Mouse (Mus musculus): Measurements from ENCODE around the gene Gga2.

Gene Gga2

GRCm38 (mm10) chr7:122020667-122021354 lies at the start of gene Gga2:
Gga2 (minus strand) TSS chr7:122021222.
- DNase-seq = peak; percentile 90

DNA sequence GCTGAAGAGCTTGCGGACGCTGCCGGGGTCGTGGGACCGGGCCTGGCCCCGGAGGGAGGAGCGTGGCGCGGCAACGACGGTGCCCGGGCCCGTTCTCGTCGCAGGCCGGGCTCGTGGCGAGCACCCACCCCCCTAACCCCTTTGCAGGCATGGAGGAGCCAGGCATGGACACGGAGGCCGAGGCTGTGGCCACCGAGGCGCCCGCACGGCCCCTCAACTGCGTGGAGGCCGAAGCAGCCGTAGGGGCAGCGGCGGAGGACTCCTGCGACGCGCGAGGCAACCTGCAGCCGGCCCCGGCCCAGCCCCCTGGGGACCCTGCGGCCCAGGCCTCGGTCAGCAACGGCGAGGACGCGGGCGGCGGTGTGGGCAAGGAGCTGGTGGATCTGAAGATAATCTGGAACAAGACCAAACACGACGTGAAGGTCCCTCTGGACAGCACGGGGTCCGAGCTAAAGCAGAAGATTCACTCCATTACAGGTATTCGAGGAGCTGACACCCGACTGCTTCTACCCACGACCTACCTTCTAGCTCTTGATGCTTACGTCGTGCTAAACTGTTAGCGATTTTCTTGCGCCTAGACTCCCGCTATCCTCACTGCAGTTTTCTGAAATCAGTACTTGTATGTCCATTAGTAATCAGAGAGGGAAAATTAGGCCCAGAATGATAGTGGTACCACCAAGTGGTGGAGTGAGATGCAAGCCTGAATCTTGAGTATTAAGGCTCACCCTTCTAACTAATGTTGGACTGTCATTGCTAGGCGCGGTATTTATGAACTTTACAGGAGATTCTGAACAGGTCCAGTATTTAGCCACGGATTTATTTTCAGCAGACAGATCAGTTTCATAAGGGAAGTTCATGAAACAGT lies 46.7 kb upstream of the Gga2 start:
- peak in 1 of 2 experiments; percentile 51 for DNase-seq

- DNase-seq = peak; percentile 99
Measured at GRCm38 (mm10) chr7:122066945-122067516, 46.0 kb upstream of the Gga2 start, which contains the start of the genes Ubfd1 and Ears2. Ubfd1 (plus strand) TSS chr7:122067175. Ears2 (minus strand) TSS chr7:122067263.

DNA sequence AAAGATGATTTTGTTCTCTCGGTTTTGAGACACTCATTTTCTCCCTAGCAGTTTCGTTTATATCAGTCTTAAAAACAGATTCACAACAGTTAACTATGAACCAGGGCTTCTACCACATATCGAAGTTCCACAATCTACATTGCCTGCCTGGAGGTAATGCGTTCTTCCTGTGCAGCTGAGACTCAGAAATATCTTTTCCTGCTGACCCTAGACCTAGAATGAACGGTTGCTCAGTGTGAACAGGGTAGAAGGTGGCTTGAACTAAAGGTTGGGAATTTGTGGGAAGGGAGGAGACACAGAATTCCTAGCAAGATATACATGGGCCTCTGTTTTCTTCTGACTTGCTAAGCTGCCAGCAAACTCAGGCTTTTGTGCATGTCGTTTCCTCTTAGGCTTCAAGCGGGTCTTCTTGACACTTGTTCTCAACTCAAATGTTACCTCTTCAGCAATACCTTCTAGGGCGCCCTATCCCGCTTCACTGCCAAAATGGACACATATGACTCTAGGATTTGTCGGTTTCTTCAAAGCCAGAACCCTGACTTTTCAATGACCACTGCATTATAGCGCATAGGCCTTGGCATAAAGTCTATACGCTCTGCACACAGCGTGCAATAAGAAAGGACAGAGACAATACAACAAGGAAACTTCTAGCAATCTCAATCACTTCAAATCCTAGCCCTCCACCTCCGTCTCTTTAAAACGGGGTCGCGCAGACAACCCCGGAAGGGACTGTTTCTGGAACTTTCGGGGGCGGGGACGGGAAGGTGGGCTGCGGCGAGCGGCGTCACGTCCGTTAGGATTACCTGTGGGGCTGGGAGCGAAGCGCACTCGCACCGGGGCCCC lies 45.3 kb upstream of the Gga2 start:
- DNase-seq = peak in 1 of 2 experiments; percentile 15

GRCm38 (mm10) chr7:122065656-122066055 lies 44.6 kb upstream of the Gga2 start:
- no peak for DNase-seq

GRCm38 (mm10) chr7:122056633-122057032 lies 35.6 kb upstream of the Gga2 start:
- DNase-seq = no peak

DNA sequence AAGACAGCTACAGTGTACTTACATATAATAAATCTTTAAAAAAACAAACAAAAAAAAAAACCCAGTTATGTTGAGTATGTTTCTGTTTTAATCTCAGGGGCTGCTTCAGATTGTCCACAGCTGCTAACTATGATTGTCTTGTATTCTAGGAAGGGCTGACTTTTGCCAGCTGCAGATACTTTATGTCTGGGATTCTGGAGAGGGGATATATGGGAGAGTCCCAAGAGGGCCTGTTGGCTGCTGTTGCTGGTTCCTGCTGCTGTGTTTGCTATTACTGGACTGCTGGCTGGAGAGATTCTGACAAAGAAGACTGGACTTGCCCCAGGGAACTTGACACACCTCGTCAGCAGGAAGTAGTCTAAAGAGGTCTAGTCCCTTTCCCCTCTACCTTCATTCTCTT lies 29.8 kb upstream of the Gga2 start:
- no peak for DNase-seq

DNA sequence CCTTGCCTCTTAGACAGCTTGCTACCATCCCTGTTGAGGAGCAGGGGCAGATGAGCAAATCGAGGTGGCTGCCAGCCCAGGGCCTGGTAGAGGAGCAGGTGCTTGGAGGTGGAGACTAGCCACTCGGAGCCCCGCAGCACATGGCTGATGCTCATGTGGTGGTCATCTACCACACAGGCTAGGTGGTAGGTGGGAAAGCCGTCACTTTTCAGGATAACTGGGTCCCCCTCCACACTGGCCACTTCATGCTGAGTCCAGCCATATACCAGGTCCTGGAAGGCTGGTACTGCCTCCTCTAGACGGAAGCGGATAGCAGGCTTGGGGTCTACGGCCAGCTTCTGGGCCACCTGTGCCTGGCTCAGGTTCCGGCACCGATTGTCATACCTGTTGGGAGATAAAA lies 27.2 kb upstream of the Gga2 start:
- no peak for DNase-seq

GRCm38 (mm10) chr7:122046813-122047212 lies 25.8 kb upstream of the Gga2 start:
- DNase-seq = no peak

GRCm38 (mm10) chr7:122045711-122046110 lies 24.7 kb upstream of the Gga2 start:
- no peak for DNase-seq

GRCm38 (mm10) chr7:122045181-122045634 lies 24.2 kb upstream of the Gga2 start:
- DNase-seq = no peak

GRCm38 (mm10) chr7:122044106-122044505 lies 23.1 kb upstream of the Gga2 start:
- DNase-seq = no peak

GRCm38 (mm10) chr7:122034348-122034747 lies 13.3 kb upstream of the Gga2 start:
- DNase-seq = no peak

- no peak for DNase-seq
Measured at GRCm38 (mm10) chr7:122033371-122033770, 12.3 kb upstream of the Gga2 start.

DNA sequence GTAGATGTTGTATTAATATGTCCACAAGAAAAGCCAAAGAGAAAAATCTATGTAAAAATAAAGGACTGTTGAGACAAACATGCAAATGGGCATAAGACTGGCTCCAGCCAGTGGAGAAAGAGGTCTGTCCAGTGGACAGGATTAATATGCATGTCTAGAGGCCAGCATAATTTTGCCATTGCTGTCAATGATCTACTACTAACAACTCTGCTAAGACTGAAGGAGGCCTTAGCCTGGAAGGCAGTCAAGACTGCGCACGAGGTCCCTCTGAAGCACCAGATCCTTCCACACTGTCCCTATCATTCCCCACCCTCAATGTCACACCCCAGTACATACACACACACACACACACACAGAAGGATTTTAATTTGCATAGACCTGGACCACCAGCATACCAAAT lies 1.1 kb upstream of the Gga2 start:
- DNase-seq = no peak

- peak in 1 of 2 experiments; percentile 29 for DNase-seq
Measured at GRCm38 (mm10) chr7:122020273-122020666, 752 bp downstream of the Gga2 start.

DNA sequence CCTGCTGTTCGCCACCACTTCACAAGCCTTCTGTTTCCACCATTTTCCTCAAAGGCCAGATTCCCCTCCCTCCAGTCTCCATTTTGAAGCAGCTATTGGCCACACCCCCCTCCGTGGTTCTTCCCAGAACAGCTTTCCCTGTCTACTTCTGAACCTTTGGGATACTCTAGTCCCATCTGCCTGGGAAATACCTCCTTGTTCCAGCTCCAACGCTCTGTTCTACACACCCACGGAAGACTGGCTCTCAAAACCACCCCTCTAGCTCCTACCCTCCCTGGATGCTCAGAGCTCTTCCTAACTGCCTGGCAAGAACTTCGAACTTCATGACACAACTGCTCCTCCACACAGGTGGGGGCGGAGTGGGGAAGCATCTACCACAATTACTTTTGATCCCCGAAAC lies 2.0 kb downstream of the Gga2 start:
- no peak for DNase-seq

- no peak for DNase-seq
Measured at GRCm38 (mm10) chr7:122018247-122018646, 2.8 kb downstream of the Gga2 start.

- DNase-seq = no peak
Measured at GRCm38 (mm10) chr7:122015734-122016133, 5.3 kb downstream of the Gga2 start.

- DNase-seq = peak in 1 of 2 experiments; percentile 20
Measured at GRCm38 (mm10) chr7:122015105-122015504, 5.9 kb downstream of the Gga2 start.

DNA sequence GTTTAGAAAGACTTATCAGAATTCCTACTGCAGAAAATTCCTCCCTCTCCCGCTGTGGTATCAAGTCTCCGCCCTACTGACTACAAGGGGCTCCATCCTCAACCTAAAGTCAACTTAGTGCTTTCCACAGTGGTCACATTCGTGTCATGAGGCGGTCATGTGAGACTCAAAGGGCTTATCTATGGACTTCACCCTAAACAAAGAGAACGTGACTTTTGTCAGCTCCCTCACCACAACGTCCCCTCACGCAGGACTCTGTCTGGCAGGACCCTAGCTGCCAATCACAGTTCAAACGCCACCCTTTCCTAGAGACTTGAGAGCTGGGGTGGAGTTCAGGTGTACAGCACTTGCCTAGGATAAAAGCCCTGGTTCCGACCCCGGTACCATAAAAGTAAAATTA lies 8.1 kb downstream of the Gga2 start:
- no peak for DNase-seq

DNA sequence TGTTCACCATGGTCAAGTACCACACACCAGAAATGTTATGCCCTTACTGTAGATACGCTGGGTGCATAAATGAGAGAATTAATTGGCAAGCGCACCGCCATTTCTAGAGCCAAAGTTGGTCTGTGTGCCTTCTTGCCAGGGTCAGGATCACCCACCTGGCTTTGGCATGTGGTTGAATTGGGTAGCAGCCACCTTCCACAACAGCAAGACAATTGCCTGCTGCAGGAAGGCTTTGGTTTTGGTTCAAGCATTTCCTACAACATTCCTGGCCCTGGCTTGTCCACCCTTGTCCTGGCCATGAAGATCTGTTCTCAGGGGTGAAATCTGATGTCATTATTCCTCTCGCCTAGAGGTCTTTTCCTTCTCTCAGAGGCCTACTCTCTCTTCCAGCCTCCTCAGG lies 8.7 kb downstream of the Gga2 start:
- DNase-seq = peak; percentile 33 to 46

DNA sequence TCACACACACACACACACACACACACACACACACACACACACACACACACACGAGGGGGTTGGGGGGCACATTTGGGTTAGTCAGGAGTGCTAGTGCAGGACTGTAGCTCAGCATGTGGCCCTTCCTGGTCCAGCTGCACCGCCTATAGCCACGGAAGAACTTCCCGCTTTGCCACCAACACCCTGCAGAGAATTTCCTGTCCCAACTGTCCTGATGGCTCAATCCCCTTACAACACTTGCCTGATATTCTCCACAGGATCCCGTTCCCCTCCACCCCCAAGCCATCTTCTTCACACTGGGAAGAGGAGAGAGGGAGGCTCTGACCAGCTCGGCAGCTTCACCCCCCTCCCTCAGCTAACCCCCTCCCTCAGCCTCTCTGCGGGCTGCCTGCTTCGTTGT lies 20.6 kb downstream of the Gga2 start:
- DNase-seq = no peak
